Mouse (Mus musculus): ENCODE data around the gene Galntl6.

The Galntl6 gene

DNA sequence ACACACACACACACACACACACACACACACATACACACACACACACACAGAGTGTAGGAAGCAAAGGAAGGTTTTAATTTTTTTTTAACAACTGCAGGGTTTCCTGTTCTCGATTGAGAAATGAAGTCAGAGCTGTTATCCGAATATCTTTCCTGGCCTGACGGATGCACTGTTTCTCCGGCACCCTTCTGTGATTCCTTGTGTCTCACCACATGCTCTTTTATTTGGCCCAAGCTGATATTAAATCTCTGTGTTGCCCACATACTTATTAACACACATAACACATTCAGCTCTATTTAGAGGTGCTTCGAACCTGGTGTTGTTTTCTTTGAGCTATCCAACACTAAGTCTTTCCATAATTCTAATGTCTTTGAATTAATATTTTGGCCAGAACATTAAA lies 1069.0 kb downstream of the Galntl6 start:
- no peak for DNase-seq (ENCODE audit: low read depth, low spot score)

GRCm38 (mm10) chr8:57842462-57843391 lies 1069.7 kb downstream of the Galntl6 start:
- DNase-seq (ENCODE audit: low read depth, low spot score): no peak

GRCm38 (mm10) chr8:57841446-57841845 lies 1071.0 kb downstream of the Galntl6 start:
- DNase-seq (ENCODE audit: low read depth, low spot score): no peak

DNA sequence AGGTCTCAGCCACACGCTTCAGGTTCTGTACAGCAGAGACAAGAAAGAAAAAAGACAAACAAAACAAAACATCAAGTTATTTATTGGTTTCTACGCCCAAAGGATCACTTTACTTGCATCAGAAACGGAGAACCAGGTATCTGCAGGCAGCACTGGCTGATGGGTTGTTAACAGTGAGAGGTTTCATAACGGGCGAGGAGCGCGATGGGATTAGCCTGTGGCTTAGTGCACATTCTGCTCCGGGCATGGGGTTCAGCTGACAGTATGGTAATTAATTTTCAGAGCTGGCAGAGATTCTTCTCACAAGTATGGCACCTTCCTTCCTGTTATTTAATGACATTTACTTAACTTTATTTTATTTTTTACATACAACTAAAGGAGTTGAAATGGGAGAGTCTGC lies 1075.1 kb downstream of the Galntl6 start:
- no peak for DNase-seq (ENCODE audit: low read depth, low spot score)

DNA sequence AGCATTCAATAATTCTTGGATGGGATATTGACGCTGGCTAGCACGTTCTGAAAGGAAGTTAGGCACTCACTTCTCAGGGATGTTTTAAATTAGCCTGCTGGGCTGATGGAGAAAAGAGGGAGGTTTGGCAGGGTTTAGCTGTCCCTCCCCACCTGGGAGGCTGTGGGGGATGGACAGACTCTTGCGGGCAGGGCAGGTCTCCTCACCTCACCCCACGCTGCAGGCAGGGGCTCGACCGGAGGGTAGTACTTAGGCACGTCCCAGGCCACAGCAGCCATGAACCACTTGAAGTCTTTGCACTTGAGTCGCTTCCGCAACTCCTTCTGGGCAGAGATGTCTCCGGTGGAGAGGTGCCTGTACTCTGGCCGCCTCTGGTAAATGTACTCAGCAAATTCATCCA lies 1075.5 kb downstream of the Galntl6 start:
- no peak for DNase-seq (ENCODE audit: low read depth, low spot score)

DNA sequence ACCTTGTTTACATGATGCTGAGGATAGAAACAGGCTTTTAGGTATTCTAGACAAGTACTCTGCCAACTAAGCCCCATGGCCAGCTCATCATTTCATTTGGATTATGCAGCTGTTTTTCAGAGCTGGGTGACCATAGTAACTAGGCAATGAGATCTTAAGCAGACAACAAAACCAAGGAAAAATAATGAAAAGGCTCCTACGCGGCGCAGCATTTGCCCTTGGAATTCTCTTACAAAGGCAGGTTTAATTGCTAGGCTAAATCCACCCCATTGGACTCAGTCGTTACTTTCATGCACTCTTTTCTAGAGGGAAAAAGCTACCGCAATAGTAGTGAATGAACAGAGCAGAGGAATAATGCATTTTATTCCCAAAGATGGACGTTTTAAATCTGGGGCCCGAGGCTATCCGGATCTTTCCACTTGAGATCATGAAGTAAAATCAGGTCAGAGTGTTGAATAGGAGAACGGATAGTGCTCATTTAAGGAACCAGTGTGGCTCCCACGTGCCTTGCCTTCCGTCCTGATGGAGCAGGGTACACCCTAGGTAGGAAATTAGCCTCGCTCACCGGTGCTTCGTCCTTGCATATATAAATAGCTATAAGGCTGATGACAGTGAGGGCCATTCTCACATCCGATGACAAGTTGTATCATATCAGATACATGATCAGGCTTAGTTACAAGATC lies 1076.1 kb downstream of the Galntl6 start:
- DNase-seq (ENCODE audit: low read depth, low spot score): no peak

GRCm38 (mm10) chr8:57823151-57823550 lies 1089.3 kb downstream of the Galntl6 start:
- DNase-seq (ENCODE audit: low read depth, low spot score): no peak

GRCm38 (mm10) chr8:57816034-57816433 lies 1096.4 kb downstream of the Galntl6 start:
- DNase-seq (ENCODE audit: low read depth, low spot score): no peak

DNA sequence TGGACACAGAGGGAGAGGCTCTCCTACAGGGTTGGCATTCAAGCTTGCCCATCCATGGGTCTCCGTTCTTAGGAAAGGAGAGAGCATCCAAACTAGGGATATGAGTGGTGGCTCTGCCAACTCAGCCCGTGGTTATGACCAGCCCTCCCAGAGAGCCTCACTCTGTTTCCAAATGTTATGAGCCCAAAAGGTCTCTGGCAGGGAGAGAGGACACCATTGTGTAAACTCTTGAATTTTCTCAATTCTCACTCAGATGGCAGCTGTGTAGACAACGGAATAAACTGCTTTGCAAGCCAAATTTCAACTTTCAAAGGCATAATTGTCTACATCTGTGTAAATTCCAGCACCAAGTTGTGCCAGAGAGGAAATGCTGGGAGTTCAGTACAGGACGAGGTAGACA lies 1105.4 kb downstream of the Galntl6 start:
- no peak for DNase-seq (ENCODE audit: low read depth, low spot score)

- DNase-seq (ENCODE audit: low read depth, low spot score): no peak
Measured at GRCm38 (mm10) chr8:57805094-57805493, 1107.3 kb downstream of the Galntl6 start.

DNA sequence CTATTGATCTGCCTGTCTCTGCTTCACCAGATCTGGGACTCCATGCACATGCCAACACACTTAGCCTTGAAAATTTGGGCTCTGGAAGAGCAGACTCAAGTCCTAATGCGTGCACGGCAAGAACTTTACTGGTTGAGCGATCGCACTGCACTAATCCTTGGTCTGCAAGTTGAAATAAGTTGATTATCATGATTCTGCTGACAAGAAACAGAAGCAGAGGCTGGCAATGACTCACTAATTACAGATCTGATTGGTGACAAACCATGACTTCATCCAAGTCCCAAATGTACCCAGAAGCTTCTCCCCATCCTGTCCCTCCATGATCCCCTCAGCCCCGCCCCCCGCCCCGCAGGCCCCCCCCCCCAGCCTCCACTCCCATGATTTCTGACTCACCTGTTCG lies 1108.6 kb downstream of the Galntl6 start:
- DNase-seq (ENCODE audit: low read depth, low spot score): no peak

GRCm38 (mm10) chr8:57801197-57801596 lies 1111.2 kb downstream of the Galntl6 start:
- DNase-seq (ENCODE audit: low read depth, low spot score): no peak

GRCm38 (mm10) chr8:57800327-57800726 lies 1112.1 kb downstream of the Galntl6 start:
- DNase-seq (ENCODE audit: low read depth, low spot score): peak; percentile 82

GRCm38 (mm10) chr8:57799797-57800204 lies 1112.6 kb downstream of the Galntl6 start:
- DNase-seq (ENCODE audit: low read depth, low spot score): peak; percentile 41

DNA sequence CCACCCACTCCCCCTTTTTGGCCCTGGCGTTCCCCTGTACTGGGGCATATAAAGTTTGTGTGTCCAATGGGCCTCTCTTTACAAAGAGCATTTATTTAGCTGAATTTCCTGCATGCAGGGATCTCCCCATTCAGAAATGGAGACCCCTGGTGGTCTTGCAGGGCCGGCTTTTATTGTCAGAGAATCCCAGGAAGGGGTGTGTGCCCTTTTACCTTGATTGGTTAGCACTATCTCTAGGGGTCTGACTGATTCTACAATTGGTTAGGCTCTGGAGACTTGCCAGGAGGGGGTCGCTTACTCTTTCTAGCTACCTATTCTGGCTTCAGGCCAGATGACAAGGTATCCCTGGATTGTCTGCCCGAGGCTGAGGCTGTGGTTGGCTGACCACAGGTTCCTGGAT lies 1119.0 kb downstream of the Galntl6 start:
- no peak for DNase-seq (ENCODE audit: low read depth, low spot score)

GRCm38 (mm10) chr8:57792246-57792645 lies 1120.2 kb downstream of the Galntl6 start:
- no peak for DNase-seq (ENCODE audit: low read depth, low spot score)

- peak; percentile 24 for DNase-seq (ENCODE audit: low read depth, low spot score)
Measured at GRCm38 (mm10) chr8:57791309-57791721, 1121.1 kb downstream of the Galntl6 start.

DNA sequence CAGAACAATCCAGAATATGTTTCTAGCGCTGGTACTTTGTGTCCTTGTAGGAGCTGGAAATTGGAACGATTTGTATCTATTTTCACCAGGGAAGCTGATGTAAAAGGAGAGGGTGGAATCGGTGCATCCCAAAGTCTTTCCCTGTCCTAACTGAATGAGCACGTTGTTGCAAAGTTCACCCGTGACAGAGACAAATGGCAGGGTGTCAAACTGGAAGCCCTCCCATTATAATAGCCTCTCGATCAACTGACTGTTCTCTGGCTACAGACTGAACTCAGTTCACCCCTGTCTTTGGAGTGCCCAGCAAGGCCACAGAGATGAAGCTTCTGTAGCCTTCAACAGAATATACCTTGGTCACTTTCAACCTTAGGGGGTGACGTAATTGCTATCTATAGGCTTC lies 1132.9 kb downstream of the Galntl6 start:
- DNase-seq (ENCODE audit: low read depth, low spot score): no peak

GRCm38 (mm10) chr8:57777988-57778721 lies 1134.3 kb downstream of the Galntl6 start:
- DNase-seq (ENCODE audit: low read depth, low spot score): no peak

DNA sequence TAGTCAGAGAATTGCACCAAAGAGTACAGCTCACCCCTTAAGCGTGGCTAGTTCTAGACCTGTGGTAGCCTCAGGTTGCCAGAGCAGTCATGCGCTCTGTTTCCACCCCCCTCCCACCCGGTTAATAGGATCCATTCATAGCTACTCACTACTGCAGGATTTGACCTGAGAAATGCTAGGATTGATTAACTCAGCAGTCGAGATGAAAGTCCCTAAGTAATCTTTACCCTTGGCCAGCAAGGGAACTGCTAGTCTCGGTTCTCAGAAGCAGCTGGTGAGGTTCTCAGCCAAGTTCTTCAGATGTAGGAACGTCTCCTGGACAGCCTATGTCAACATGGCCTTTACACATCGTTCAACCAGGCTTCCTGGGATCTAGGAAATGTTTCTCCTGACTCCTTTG lies 1135.7 kb downstream of the Galntl6 start:
- no peak for DNase-seq (ENCODE audit: low read depth, low spot score)

GRCm38 (mm10) chr8:57772732-57773265 lies 1139.6 kb downstream of the Galntl6 start:
- DNase-seq (ENCODE audit: low read depth, low spot score): no peak

- no peak for DNase-seq (ENCODE audit: low read depth, low spot score)
Measured at GRCm38 (mm10) chr8:57767541-57767940, 1144.9 kb downstream of the Galntl6 start.

Measured in retina, postnatal 7 days (tissue).